Mouse (Mus musculus) liver, embryonic 14.5 days (tissue): ENCODE data around the gene Speer4a. TPM values are rescaled to one million over a fixed set of nuclear protein-coding genes. Genes with fewer than 3 reads are reported as not detected.
"Not testable (repeated sequence)": the region's sequence is repeated elsewhere in the genome, so short reads cannot be mapped to it uniquely, and the experiment has no call there.

Experiments used
- ATAC-seq: fragments of 200-750 bp; cut with Nextera tagmentation; 2 replicates; pipeline ENCODE4 v1.8.0; 2017; ENCODE audit warnings: moderate number of reproducible peaks, mild to moderate bottlenecking, moderate library complexity; ENCODE audit not compliant: insufficient read depth
- DNase-seq, 3 experiments: peaks; one replicate each; pipeline ENCODE4 v3.0.0-alpha.2; 2012 to 2013; ENCODE audit warnings: low read depth in 3 of 3, low spot score in 3 of 3
- H3K27ac ChIP-seq: fragments of 300-500 bp; sonication (generic); 2 replicates; pipeline ENCODE4 v1.5.1; 2014; ENCODE audit warnings: moderate library complexity, mild to moderate bottlenecking, control low read depth, inconsistent platforms
- H3K27me3 ChIP-seq: fragments of 300-500 bp; sonication (generic); 2 replicates; pipeline ENCODE4 v1.6.1; 2014; ENCODE audit warnings: mild to moderate bottlenecking, low read length, moderate library complexity; ENCODE audit not compliant: control insufficient read depth, insufficient read depth
- H3K36me3 ChIP-seq: fragments of 300-500 bp; sonication (generic); replicated peaks from 2 replicates; pipeline ENCODE4 v1.6.1; 2014; ENCODE audit warnings: low read depth; ENCODE audit not compliant: control insufficient read depth, insufficient read depth
- H3K4me1 ChIP-seq, 2 experiments: fragments of 200-500 bp in 1 of 2; fragments of 300-500 bp in 1 of 2; sonication (generic) in 1 of 2; replicated peaks; 2 replicates each; pipeline ENCODE4 v1.6.1; 2012 to 2014; ENCODE audit warnings: antibody characterized with exemption in 1 of 2, inconsistent platforms in 1 of 2, low read length in 1 of 2; ENCODE audit not compliant: control insufficient read depth in 2 of 2, insufficient read depth in 2 of 2
- H3K4me2 ChIP-seq: fragments of 300-500 bp; sonication (generic); 2 replicates; pipeline ENCODE4 v1.6.1; 2014; ENCODE audit warnings: low read depth, mild to moderate bottlenecking, control low read depth, moderate library complexity
- H3K4me3 ChIP-seq, 2 experiments: fragments of 200-500 bp in 1 of 2; fragments of 300-500 bp in 1 of 2; sonication (generic) in 1 of 2; 2 replicates each; pipeline ENCODE4 v1.5.1; 2012 to 2014; ENCODE audit warnings: low read depth in 2 of 2, low read length in 2 of 2, mild to moderate bottlenecking in 2 of 2, control low read depth in 1 of 2, inconsistent platforms in 1 of 2, moderate library complexity in 1 of 2; ENCODE audit not compliant: insufficient read depth in 1 of 2
- H3K9ac ChIP-seq: fragments of 300-500 bp; sonication (generic); replicated peaks from 2 replicates; pipeline ENCODE4 v1.6.1; 2014; ENCODE audit warnings: mild to moderate bottlenecking, control low read depth, moderate library complexity
- H3K9me3 ChIP-seq: fragments of 300-500 bp; sonication (generic); 2 replicates; pipeline ENCODE4 v1.6.1; 2016; ENCODE audit warnings: low read length, mixed read lengths; ENCODE audit not compliant: control insufficient read depth
- CTCF ChIP-seq: IDR thresholded peaks from 2 replicates; pipeline ENCODE4 v1.5.1; 2016; ENCODE audit warnings: antibody characterized with exemption, low read depth, control low read depth
- EP300 ChIP-seq: IDR thresholded peaks from 2 replicates; pipeline ENCODE4 v1.6.1; 2016; ENCODE audit warnings: antibody characterized with exemption, low read depth
- WGBS: fragments of 180-500 bp; shearing (Covaris S2); extraction: QIAGEN DNeasy Blood & Tissue Kit; methylation state at CpG from one replicate; pipeline ENCODE4 v1.1.7; 2014; ENCODE audit not compliant: insufficient replicate concordance; 5-methylcytosine and 5-hydroxymethylcytosine counted together
- polyA plus RNA-seq, 2 experiments: library from polyadenylated mRNA; depleted of rRNA in 1 of 2; stranded (reverse) in 1 of 2; unstranded in 1 of 2; fragments of >200 nt; fragmentation: Nextera tagmentation in 1 of 2; extraction: Ambion mirVana in 1 of 2; gene quantifications; 2 replicates each; pipeline versions ENCODE4 v1.2.1 to v1.2.3; 2012 to 2014

Speer4a gene
- polyA plus RNA-seq (2012; rRNA removed) (not detected in 2 replicates), polyA plus RNA-seq (2014; fragmentation: Nextera tagmentation; extraction: Ambion mirVana) (not detected in 2 replicates)

DNA sequence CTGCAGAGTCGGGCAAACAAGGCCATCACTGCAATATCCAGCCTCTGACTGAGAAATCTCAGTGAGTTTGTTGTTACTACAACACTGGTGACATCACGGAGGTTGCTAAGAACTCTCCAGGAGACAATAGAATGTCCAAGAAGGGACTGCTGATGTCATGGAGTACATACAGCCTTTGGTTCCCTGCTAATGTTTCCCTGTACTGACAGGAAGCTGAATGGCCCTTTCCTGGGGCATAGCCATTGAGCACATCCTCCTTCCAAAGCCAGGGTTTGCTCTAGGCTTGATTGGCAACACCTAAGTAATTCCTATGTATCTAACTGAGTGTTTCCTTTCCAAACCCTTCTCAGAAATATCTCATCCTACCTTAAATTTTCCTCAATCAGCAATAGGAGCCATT lies at the start of gene Speer4a:
Gene Speer4a (minus strand): TSS at position 101 of the 400 bp plus-strand sequence.
- WGBS: 44% methylated on average over 2 of the region's 2 CpGs
- not testable (repeated sequence) for H3K36me3 ChIP-seq, H3K4me2 ChIP-seq, DNase-seq, H3K27me3 ChIP-seq, H3K4me1 ChIP-seq, ATAC-seq, H3K9ac ChIP-seq, H3K4me3 ChIP-seq, H3K9me3 ChIP-seq, H3K27ac ChIP-seq

DNA sequence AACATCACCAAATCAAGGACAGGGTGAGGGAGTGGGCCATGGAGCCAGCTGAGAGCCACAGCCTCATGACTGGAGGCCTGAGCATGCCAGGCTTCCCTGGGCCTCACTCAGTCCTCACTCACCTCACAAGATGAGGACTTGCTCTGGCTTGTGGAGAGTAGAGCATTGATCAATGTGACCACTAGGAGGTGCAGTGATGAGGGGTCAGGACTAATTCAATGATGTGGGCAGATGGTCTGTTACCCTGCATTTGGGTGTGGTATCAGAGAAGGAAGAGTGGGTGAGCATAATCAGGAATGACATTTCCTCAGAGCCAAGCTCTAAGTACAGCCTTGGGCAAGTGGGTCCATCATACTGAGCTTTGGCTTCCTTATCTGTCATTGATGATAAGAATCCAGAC lies 39.7 kb upstream of the Speer4a start:
- ATAC-seq, H3K4me3 ChIP-seq, H3K9ac ChIP-seq, H3K4me2 ChIP-seq, H3K36me3 ChIP-seq, H3K9me3 ChIP-seq, H3K27ac ChIP-seq, H3K4me1 ChIP-seq, DNase-seq, H3K27me3 ChIP-seq: not testable (repeated sequence)

DNA sequence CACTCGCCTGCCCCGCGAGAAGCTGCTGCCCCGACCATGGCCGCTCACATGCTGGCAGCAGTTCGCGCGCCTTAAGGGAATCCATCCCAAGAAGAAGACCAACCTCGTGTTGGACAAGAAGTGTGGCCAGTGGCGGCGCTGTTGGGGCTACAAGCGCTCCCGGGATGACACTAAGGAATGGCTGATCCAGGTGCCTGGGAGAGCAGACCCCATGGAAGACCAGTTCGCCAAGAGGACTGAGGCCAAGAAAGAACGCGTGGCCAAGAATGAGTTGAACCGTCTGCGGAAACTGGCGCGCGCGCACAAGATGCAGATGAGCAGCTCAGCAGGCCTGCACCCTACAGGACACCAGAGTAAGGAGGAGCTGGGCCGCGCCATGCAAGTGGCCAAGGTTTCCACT lies 31.4 kb upstream of the Speer4a start:
- ATAC-seq (no peak), DNase-seq (no peak)
- no peak overlapping the region for H3K27ac ChIP-seq
- no peaks in the 10 kb centered on the region for H3K36me3 ChIP-seq
- H3K4me3 ChIP-seq: no peak overlapping the region
- H3K4me2 ChIP-seq: no peak overlapping the region
- no peak overlapping the region for H3K9ac ChIP-seq
- H3K9me3 ChIP-seq: no peaks in the 10 kb centered on the region
- WGBS: 77% methylated on average over 24 of the region's 24 CpGs
- H3K4me1 ChIP-seq: no peaks in the 10 kb centered on the region
- no peaks in the 10 kb centered on the region for H3K27me3 ChIP-seq
- no peak for TF ChIP-seq EP300
- no peak for TF ChIP-seq CTCF

DNA sequence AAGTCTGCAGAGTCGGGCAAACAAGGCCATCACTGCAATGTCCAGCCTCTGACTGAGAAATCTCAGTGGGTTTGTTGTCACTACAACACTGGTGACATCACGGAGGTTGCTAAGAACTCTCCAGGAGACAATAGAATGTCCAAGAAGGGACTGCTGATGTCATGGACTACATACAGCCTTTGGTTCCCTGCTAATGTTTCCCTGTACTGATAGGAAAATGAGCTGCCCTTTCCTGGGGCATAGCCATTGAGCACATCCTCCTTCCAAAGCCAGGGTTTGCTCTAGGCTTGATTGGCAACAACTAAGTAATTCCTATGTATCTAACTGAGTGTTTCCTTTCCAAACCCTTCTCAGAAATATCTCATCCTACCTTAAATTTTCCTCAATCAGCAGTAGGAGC lies 19.1 kb upstream of the Speer4a start, which contains the start of gene Gm7347:
Gene Gm7347 (minus strand): TSS at position 101 of the 400 bp plus-strand sequence.
- H3K27me3 ChIP-seq, DNase-seq, H3K27ac ChIP-seq, ATAC-seq, H3K4me2 ChIP-seq, H3K9ac ChIP-seq, H3K4me1 ChIP-seq, H3K9me3 ChIP-seq, H3K4me3 ChIP-seq, H3K36me3 ChIP-seq: not testable (repeated sequence)
- no CpG with 5 or more reads among the region's 2 CpGs for WGBS

DNA sequence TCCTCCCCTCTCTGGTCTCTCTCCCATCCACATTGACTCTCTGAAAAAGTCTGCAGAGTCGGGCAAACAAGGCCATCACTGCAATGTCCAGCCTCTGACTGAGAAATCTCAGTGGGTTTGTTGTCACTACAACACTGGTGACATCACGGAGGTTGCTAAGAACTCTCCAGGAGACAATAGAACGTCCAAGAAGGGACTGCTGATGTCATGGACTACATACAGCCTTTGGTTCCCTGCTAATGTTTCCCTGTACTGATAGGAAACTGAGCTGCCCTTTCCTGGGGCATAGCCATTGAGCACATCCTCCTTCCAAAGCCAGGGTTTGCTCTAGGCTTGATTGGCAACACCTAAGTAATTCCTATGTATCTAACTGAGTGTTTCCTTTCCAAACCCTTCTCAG lies 16.5 kb downstream of the Speer4a start, which contains the start of gene Gm5862:
Gene Gm5862 (minus strand): TSS at position 101 of the 400 bp plus-strand sequence.
- DNase-seq, ATAC-seq, H3K9ac ChIP-seq, H3K4me1 ChIP-seq, H3K27me3 ChIP-seq, H3K4me3 ChIP-seq, H3K9me3 ChIP-seq, H3K27ac ChIP-seq, H3K4me2 ChIP-seq, H3K36me3 ChIP-seq: not testable (repeated sequence)
- WGBS: no CpG with 5 or more reads among the region's 3 CpGs

DNA sequence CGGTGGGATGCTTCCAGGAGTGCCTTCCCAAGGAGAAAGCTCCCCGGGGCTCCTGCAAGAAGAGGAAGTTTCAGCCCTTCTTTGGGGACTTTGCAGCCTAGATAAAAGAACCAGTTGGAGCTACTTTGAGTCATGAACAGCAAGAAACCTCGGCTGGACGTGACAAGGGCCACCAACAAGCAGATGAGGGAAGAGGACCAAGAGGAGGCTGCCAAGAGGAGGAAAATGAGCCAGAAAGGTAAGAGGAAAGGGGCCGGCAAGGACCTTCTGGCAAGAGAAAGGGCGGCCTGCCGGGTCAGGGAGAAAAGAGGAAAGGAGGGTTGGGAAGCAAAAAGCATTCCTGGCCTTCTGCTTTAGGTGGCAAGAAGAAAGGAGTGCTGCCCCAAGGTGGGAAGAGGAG lies 31.7 kb downstream of the Speer4a start:
- 28% methylated on average over 6 of the region's 7 CpGs for WGBS
- ATAC-seq: not testable (repeated sequence)

DNA sequence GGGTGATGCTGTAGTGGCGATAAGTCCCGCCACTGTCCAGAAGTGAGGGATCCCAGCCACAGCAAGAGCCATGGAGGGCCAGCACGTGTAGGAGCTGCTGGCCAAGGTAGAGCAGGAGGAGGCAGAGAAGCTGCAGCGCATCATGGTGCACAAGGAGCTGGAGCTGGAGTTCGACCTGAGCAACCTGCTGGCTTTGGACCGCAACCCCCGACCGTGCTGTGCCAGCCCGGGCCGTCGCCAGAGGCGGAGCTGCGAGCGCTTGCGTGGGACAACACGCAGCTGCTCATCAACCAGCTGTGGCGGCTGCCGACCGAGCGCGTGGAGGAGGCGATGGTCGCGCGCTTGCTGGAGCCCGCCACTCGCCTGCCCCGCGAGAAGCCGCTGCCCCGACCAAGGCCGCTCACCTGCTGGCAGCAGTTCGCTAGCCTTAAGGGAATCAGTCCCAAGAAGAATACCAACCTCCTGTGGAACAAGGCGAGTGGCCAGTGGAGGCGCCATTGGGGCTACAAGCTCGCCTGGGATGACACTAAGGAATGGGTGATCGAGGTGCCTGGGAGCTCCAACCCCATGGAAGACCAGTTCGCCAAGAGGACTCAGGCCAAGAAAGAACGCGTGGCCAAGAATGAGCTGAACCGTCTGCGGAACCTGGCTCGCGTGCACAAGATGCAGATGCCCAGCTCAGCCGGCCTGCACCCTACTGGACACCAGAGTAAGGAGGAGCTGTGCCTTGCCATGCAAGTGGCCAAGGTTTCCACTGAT lies 32.2 kb downstream of the Speer4a start:
- not testable (repeated sequence) for H3K4me3 ChIP-seq, H3K9ac ChIP-seq, ATAC-seq, H3K27me3 ChIP-seq, H3K9me3 ChIP-seq, H3K4me1 ChIP-seq, H3K36me3 ChIP-seq, H3K27ac ChIP-seq, DNase-seq
- peak overlapping the region; percentile 31; the same call in 1 of the 2 replicates for H3K4me2 ChIP-seq
- 18% methylated on average over 39 of the region's 45 CpGs for WGBS

More for the DNA sequence above, 31.7 kb downstream of the Speer4a start:
- H3K4me2 ChIP-seq, H3K27me3 ChIP-seq, H3K4me1 ChIP-seq, H3K36me3 ChIP-seq, H3K27ac ChIP-seq, DNase-seq, H3K4me3 ChIP-seq, H3K9ac ChIP-seq, H3K9me3 ChIP-seq: not testable (repeated sequence)

DNA sequence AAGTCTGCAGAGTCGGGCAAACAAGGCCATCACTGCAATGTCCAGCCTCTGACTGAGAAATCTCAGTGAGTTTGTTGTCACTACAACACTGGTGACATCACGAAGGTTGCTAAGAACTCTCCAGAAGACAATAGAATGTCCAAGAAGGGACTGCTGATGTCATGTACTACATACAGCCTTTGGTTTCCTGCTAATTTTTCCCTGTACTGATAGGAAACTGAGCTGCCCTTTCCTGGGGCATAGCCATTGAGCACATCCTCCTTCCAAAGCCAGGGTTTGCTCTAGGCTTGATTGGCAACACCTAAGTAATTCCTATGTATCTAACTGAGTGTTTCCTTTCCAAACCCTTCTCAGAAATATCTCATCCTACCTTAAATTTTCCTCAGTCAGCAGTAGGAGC lies 34.7 kb downstream of the Speer4a start, which contains the start of gene Gm1979:
Gene Gm1979 (minus strand): TSS at position 101 of the 400 bp plus-strand sequence.
- not testable (repeated sequence) for H3K36me3 ChIP-seq, H3K9ac ChIP-seq, ATAC-seq, DNase-seq, H3K27ac ChIP-seq, H3K9me3 ChIP-seq, H3K4me2 ChIP-seq, H3K4me3 ChIP-seq, H3K27me3 ChIP-seq, H3K4me1 ChIP-seq
- 43% methylated on average over 1 of the region's 2 CpGs for WGBS
